Mouse (Mus musculus) spleen, postnatal 36 days (tissue): Measurements from ENCODE around the gene Vasn.

Experiments used
- DNase-seq, 2 experiments: peaks; one replicate each; pipeline ENCODE4 v3.0.0; 2022; ENCODE audit warnings: low spot score in 2 of 2, mixed read lengths in 1 of 2

Gene Vasn

GRCm38 (mm10) chr16:4642190-4642589 is 2.4 kb downstream of the Vasn start:
- DNase-seq = peak in 1 of 2 experiments; percentile 8

- DNase-seq = no peak
Observed at GRCm38 (mm10) chr16:4642937-4643336, 3.2 kb downstream of the Vasn start.

GRCm38 (mm10) chr16:4643670-4644419 is 4.1 kb downstream of the Vasn start:
- no peak for DNase-seq

GRCm38 (mm10) chr16:4645867-4646266 is 6.1 kb downstream of the Vasn start:
- DNase-seq = no peak

- DNase-seq = no peak
Observed at GRCm38 (mm10) chr16:4646831-4647230, 7.1 kb downstream of the Vasn start.

GRCm38 (mm10) chr16:4647651-4648141 is 8.0 kb downstream of the Vasn start:
- DNase-seq = no peak

GRCm38 (mm10) chr16:4648416-4649023 is 8.8 kb downstream of the Vasn start:
- DNase-seq = no peak

GRCm38 (mm10) chr16:4649211-4649610 is 9.5 kb downstream of the Vasn start:
- no peak for DNase-seq

GRCm38 (mm10) chr16:4649692-4650091 is 10.0 kb downstream of the Vasn start:
- DNase-seq = no peak

- DNase-seq = no peak
Observed at GRCm38 (mm10) chr16:4650161-4650560, 10.4 kb downstream of the Vasn start.

GRCm38 (mm10) chr16:4651081-4651480 is 11.3 kb downstream of the Vasn start:
- no peak for DNase-seq

- DNase-seq = no peak
Observed at GRCm38 (mm10) chr16:4651624-4652023, 11.9 kb downstream of the Vasn start.

- DNase-seq = no peak
Observed at GRCm38 (mm10) chr16:4652707-4653416, 13.1 kb downstream of the Vasn start.

GRCm38 (mm10) chr16:4654706-4655105 is 15.0 kb downstream of the Vasn start:
- no peak for DNase-seq

GRCm38 (mm10) chr16:4655251-4655734 is 15.6 kb downstream of the Vasn start:
- DNase-seq = no peak

- DNase-seq = no peak
Observed at GRCm38 (mm10) chr16:4655764-4656570, 16.2 kb downstream of the Vasn start.

GRCm38 (mm10) chr16:4656571-4657081 is 16.9 kb downstream of the Vasn start:
- DNase-seq = no peak

- DNase-seq = no peak
Observed at GRCm38 (mm10) chr16:4658781-4659245, 19.1 kb downstream of the Vasn start.

- no peak for DNase-seq
Observed at GRCm38 (mm10) chr16:4659326-4659725, 19.6 kb downstream of the Vasn start.

- DNase-seq = no peak
Observed at GRCm38 (mm10) chr16:4661605-4662004, 21.9 kb downstream of the Vasn start.

GRCm38 (mm10) chr16:4663806-4664205 is 24.1 kb downstream of the Vasn start:
- no peak for DNase-seq
